Mouse (Mus musculus) midbrain, embryonic 11.5 days (tissue): ENCODE results near the gene Cul5. TPM values are rescaled to one million over a fixed set of nuclear protein-coding genes. Genes with fewer than 3 reads are reported as not detected.
A peak's percentile ranks its signal among the peaks of the same experiment; 100 is the strongest.

Experiments
- ATAC-seq: fragments of 200-750 bp; cut with Nextera tagmentation; 2 replicates; pipeline ENCODE4 v1.8.0; 2017; ENCODE audit warnings: moderate TSS enrichment, moderate library complexity; ENCODE audit not compliant: low FRiP score
- DNase-seq: peaks from one replicate; pipeline ENCODE4 v3.0.0; 2015; ENCODE audit warnings: low spot score; ENCODE audit errors: missing footprints
- H3K27ac ChIP-seq: fragments of 300-500 bp; sonication (generic); 2 replicates; pipeline ENCODE4 v1.5.1; 2014; ENCODE audit warnings: low read depth, low read length
- H3K27me3 ChIP-seq: fragments of 300-500 bp; sonication (generic); 2 replicates; pipeline ENCODE4 v1.6.1; 2014; ENCODE audit warnings: mild to moderate bottlenecking, low read length, moderate library complexity, mixed read lengths; ENCODE audit not compliant: control insufficient read depth, insufficient read depth
- H3K36me3 ChIP-seq: fragments of 300-500 bp; sonication (generic); 2 replicates; pipeline ENCODE4 v1.6.1; 2014; ENCODE audit warnings: mild to moderate bottlenecking, low read length, moderate library complexity, mixed read lengths; ENCODE audit not compliant: control insufficient read depth, insufficient read depth
- H3K4me1 ChIP-seq: fragments of 300-500 bp; sonication (generic); 2 replicates; pipeline ENCODE4 v1.6.1; 2014; ENCODE audit warnings: low read length; ENCODE audit not compliant: control insufficient read depth, insufficient read depth
- H3K4me2 ChIP-seq: fragments of 300-500 bp; sonication (generic); 2 replicates; pipeline ENCODE4 v1.6.1; 2014; ENCODE audit warnings: mild to moderate bottlenecking, moderate library complexity
- H3K4me3 ChIP-seq: fragments of 300-500 bp; sonication (generic); 2 replicates; pipeline ENCODE4 v1.5.1; 2014; ENCODE audit warnings: low read depth, low read length
- H3K9ac ChIP-seq: fragments of 300-500 bp; sonication (generic); 2 replicates; pipeline ENCODE4 v1.6.1; 2014; ENCODE audit warnings: low read length
- H3K9me3 ChIP-seq: fragments of 300-500 bp; sonication (generic); 2 replicates; pipeline ENCODE4 v1.6.1; 2016; ENCODE audit warnings: low read length; ENCODE audit not compliant: control insufficient read depth
- WGBS: fragments of 180-500 bp; shearing (Covaris S2); extraction: QIAGEN DNeasy Blood & Tissue Kit; methylation state at CpG from one replicate; pipeline ENCODE4 v1.1.7; 2014; 5-methylcytosine and 5-hydroxymethylcytosine counted together
- polyA plus RNA-seq: library from polyadenylated mRNA; unstranded; fragments of >200 nt; fragmentation: Nextera tagmentation; extraction: Ambion mirVana; gene quantifications from 2 replicates; pipeline ENCODE4 v1.2.1, GENCODE M21; 2014

The Cul5 gene
- polyA plus RNA-seq, result 41.6 and 47.4 TPM in 2 replicates

- 58% methylated on average over 5 of the region's 5 CpGs for WGBS
- H3K9ac ChIP-seq, result no peak within 1 kb of the TSS
- H3K36me3 ChIP-seq, result no peaks in the 10 kb centered on the region
- no peak within 1 kb of the TSS for H3K27ac ChIP-seq
- no peaks in the 10 kb centered on the region for H3K9me3 ChIP-seq
- no peak within 1 kb of the TSS for H3K4me2 ChIP-seq
- H3K4me1 ChIP-seq, result peaks cover 11% of the 10 kb centered on the region; the same call in 1 of the 2 replicates
- H3K27me3 ChIP-seq, result no peaks in the 10 kb centered on the region
- no peak within 1 kb of the TSS for H3K4me3 ChIP-seq
- no peak for ATAC-seq
- no peak for DNase-seq
Observed at GRCm38 (mm10) chr9:53669680-53670219, at the start of gene Cul5. TSS of gene Cul5 (minus strand) at chr9:53670014.

GRCm38 (mm10) chr9:53705992-53706696 is 36.3 kb upstream of the Cul5 start, which contains the start of gene Rab39:
TSS of gene Rab39 (minus strand) at chr9:53706232.
- no peaks in the 10 kb centered on the region for H3K36me3 ChIP-seq
- no peaks in the 10 kb centered on the region for H3K27me3 ChIP-seq
- peak within 1 kb of the TSS; percentile 72 for H3K4me3 ChIP-seq
- no peaks in the 10 kb centered on the region; the same call in 1 of the 2 replicates for H3K4me1 ChIP-seq
- ATAC-seq (peak; percentile 98), DNase-seq (peak; percentile 99)
- 0 out of 2 replicates have a peak within 1 kb of the TSS, but pooled peaks have one; percentile 6 for H3K27ac ChIP-seq
- 1% methylated on average over 47 of the region's 49 CpGs for WGBS
- H3K9ac ChIP-seq, result peak within 1 kb of the TSS; percentile 68
- no peaks in the 10 kb centered on the region for H3K9me3 ChIP-seq
- peak within 1 kb of the TSS; percentile 75 for H3K4me2 ChIP-seq

- H3K27ac ChIP-seq, result 0 out of 2 replicates have a peak overlapping the region, but pooled peaks have one; percentile 6
- DNase-seq, result no peak
- peak overlapping the region; percentile 75 for H3K4me2 ChIP-seq
Observed at GRCm38 (mm10) chr9:53705491-53705991, 35.7 kb upstream of the Cul5 start.

DNA sequence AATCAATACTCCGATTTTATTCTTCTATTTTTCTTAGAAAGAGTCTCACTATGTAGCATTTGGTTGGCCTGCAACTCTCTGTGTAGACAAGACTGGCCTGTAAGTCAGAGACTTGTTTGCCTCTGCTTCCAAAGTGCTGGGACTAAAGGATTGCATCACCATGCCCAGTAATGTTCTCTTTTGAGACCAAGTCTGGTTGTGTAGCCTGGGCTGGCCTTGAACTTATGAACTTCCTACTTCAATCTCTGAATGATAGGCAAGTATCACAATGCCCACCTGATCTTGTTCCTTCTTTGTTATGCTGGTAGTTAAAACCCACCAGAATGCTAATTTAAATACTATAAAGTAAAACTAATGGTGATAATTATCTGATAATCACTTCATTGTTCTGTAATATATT is 33.2 kb upstream of the Cul5 start:
- H3K4me1 ChIP-seq, result no peaks in the 10 kb centered on the region; the same call in 1 of the 2 replicates
- ATAC-seq (no peak), DNase-seq (no peak)
- no peak overlapping the region for H3K4me2 ChIP-seq
- H3K9me3 ChIP-seq, result no peaks in the 10 kb centered on the region
- no peak overlapping the region for H3K27ac ChIP-seq
- no peaks in the 10 kb centered on the region for H3K36me3 ChIP-seq
- H3K9ac ChIP-seq, result no peak overlapping the region
- no peak overlapping the region for H3K4me3 ChIP-seq
- no peaks in the 10 kb centered on the region for H3K27me3 ChIP-seq
- WGBS, result 86% methylated on average over 1 of the region's 1 CpGs

More at GRCm38 (mm10) chr9:53705491-53705991, 35.7 kb upstream of the Cul5 start:
- ATAC-seq, result peak; percentile 6; the same call in 1 of the 2 replicates
- Histone ChIP-seq H3K9ac (peak overlapping the region; percentile 68), H3K9me3 (no peaks in the 10 kb centered on the region), H3K27me3 (no peaks in the 10 kb centered on the region), H3K36me3 (no peaks in the 10 kb centered on the region), H3K4me3 (peak overlapping the region; percentile 72), H3K4me1 (no peaks in the 10 kb centered on the region; the same call in 1 of the 2 replicates)
- 0% methylated on average over 28 of the region's 28 CpGs for WGBS

- 78% methylated on average over 4 of the region's 4 CpGs for WGBS
- H3K36me3 ChIP-seq, result no peaks in the 10 kb centered on the region
Observed at GRCm38 (mm10) chr9:53700496-53700895, 30.7 kb upstream of the Cul5 start.

DNA sequence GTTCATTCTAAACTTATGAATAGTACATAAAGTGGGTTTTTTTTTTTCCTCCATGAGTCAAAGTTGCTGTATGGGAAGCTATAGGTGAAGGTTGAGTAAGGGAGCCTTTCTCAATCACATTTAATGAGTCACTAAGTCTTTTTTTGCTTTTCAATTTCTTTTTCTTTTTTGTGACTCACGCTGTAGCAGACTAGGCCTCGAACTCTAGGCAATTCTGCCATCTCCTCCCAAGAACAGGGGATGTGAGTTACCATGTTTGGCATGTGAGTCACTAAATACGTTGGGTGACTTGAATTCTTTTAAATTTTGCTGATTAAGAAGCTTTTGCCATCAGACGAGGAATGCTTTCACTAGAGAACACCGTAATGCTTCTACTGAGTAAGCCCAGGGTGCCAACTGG is 26.0 kb upstream of the Cul5 start:
- DNase-seq (no peak), ATAC-seq (no peak)
- no peaks in the 10 kb centered on the region for H3K36me3 ChIP-seq
- no peak overlapping the region for H3K9ac ChIP-seq
- H3K27ac ChIP-seq, result no peak overlapping the region
- H3K4me3 ChIP-seq, result no peak overlapping the region
- H3K27me3 ChIP-seq, result no peaks in the 10 kb centered on the region
- H3K4me1 ChIP-seq, result no peaks in the 10 kb centered on the region
- 84% methylated on average over 5 of the region's 5 CpGs for WGBS
- no peak overlapping the region for H3K4me2 ChIP-seq
- no peaks in the 10 kb centered on the region for H3K9me3 ChIP-seq

More at GRCm38 (mm10) chr9:53700496-53700895, 30.7 kb upstream of the Cul5 start:
- Histone ChIP-seq H3K27ac (no peak overlapping the region), H3K4me3 (no peak overlapping the region), H3K9ac (no peak overlapping the region), H3K27me3 (no peaks in the 10 kb centered on the region), H3K4me1 (no peaks in the 10 kb centered on the region; the same call in 1 of the 2 replicates), H3K9me3 (no peaks in the 10 kb centered on the region), H3K4me2 (no peak overlapping the region)
- ATAC-seq (no peak), DNase-seq (no peak)

- WGBS, result 77% methylated on average over 1 of the region's 1 CpGs
Observed at GRCm38 (mm10) chr9:53693718-53694117, 23.9 kb upstream of the Cul5 start.

DNA sequence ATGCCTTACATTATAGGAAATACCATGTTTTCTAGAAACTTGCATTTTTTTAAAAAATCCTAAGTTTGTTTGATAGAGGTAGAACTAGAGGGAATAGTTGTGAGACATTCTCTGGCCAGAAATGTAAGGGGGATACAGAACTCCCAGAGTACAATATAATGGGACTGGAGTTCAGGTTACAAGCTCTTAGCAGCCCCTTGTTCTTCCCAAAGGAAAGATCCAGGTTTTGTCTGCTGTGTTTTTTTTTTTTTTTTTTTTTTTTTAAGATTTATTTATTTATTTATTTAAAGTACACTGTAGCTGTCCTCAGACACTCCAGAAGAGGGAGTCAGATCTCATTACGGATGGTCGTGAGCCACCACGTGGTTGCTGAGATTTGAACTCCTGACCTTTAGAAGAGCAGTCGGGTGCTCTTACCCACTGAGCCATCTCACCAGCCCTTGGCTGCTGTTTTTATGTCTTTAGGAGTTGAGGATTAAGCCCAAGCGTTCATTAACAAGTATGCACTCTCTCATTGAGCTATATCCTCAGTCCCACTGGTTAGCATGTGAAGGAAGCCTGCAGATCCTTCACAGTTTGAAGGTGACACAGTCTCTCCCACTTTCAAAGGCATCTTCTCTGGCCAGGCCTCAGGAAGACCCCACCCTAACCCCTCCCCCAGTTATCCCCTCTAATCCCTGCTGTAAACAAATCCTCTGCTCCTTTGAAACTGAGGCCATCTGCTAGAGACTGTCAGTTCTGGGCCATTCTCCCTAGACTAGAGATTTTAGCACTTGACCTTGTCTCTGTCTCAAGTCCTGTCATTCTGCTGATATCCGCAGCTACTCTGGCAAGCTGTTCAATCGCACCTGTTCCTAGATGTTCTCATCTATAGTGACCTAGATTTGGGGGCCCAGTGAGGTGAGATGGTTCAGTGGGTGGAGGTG is 22.2 kb upstream of the Cul5 start:
- Histone ChIP-seq H3K4me2 (no peak overlapping the region), H3K4me1 (no peaks in the 10 kb centered on the region), H3K27me3 (no peaks in the 10 kb centered on the region), H3K9ac (no peak overlapping the region), H3K9me3 (no peaks in the 10 kb centered on the region), H3K4me3 (no peak overlapping the region), H3K36me3 (no peaks in the 10 kb centered on the region), H3K27ac (no peak overlapping the region)
- 45% methylated on average over 7 of the region's 7 CpGs for WGBS
- DNase-seq, result no peak
- ATAC-seq, result no peak; the same call in 1 of the 2 replicates

More at GRCm38 (mm10) chr9:53693718-53694117, 23.9 kb upstream of the Cul5 start:
- ATAC-seq, result no peak
- Histone ChIP-seq H3K4me3 (no peak overlapping the region), H3K9me3 (no peaks in the 10 kb centered on the region), H3K27ac (no peak overlapping the region), H3K4me2 (no peak overlapping the region), H3K27me3 (no peaks in the 10 kb centered on the region), H3K9ac (no peak overlapping the region), H3K36me3 (no peaks in the 10 kb centered on the region), H3K4me1 (no peaks in the 10 kb centered on the region)
- DNase-seq, result no peak
